Mouse (Mus musculus) forebrain, embryonic 14.5 days (tissue): ENCODE results near the gene Olfr1497. TPM values are rescaled to one million over a fixed set of nuclear protein-coding genes. Genes with fewer than 3 reads are reported as not detected.

ENCODE experiments used
- ATAC-seq: fragments of 200-750 bp; cut with Nextera tagmentation; 2 replicates; pipeline ENCODE4 v1.8.0; 2017; ENCODE audit warnings: mild to moderate bottlenecking, moderate library complexity
- DNase-seq: peaks from one replicate; pipeline ENCODE4 v3.0.0-alpha.2; 2015; ENCODE audit warnings: low spot score
- H3K27ac ChIP-seq: fragments of 300-500 bp; sonication (generic); 2 replicates; pipeline ENCODE4 v1.5.1; 2014; ENCODE audit warnings: low read depth, mild to moderate bottlenecking, control low read depth, low read length, moderate library complexity
- H3K27me3 ChIP-seq: fragments of 300-500 bp; sonication (generic); replicated peaks from 2 replicates; pipeline ENCODE4 v1.6.1; 2014; ENCODE audit warnings: low read length, control low read depth, mixed read lengths; ENCODE audit not compliant: control insufficient read depth, insufficient read depth
- H3K36me3 ChIP-seq: fragments of 300-500 bp; sonication (generic); 2 replicates; pipeline ENCODE4 v1.6.1; 2014; ENCODE audit warnings: low read length, control low read depth; ENCODE audit not compliant: control insufficient read depth, insufficient read depth
- H3K4me1 ChIP-seq: fragments of 300-500 bp; sonication (generic); 2 replicates; pipeline ENCODE4 v1.6.1; 2014; ENCODE audit warnings: antibody characterized with exemption, low read length, control low read depth; ENCODE audit not compliant: control insufficient read depth, insufficient read depth
- H3K4me2 ChIP-seq: fragments of 300-500 bp; sonication (generic); 2 replicates; pipeline ENCODE4 v1.6.1; 2014; ENCODE audit warnings: mild to moderate bottlenecking, control low read depth, low read length
- H3K4me3 ChIP-seq: fragments of 300-500 bp; sonication (generic); 2 replicates; pipeline ENCODE4 v1.5.1; 2014; ENCODE audit warnings: low read depth, low read length, control low read depth
- H3K9ac ChIP-seq: fragments of 300-500 bp; sonication (generic); 2 replicates; pipeline ENCODE4 v1.6.1; 2014; ENCODE audit warnings: mild to moderate bottlenecking, low read length, control low read depth, moderate library complexity
- H3K9me3 ChIP-seq: fragments of 300-500 bp; sonication (generic); replicated peaks from 2 replicates; pipeline ENCODE4 v1.6.1; 2016; ENCODE audit warnings: low read length, control low read depth, mixed read lengths; ENCODE audit not compliant: control insufficient read depth
- WGBS: fragments of 180-500 bp; shearing (Covaris S2); extraction: QIAGEN DNeasy Blood & Tissue Kit; methylation state at CpG from one replicate; pipeline ENCODE4 v1.1.7; 2014; 5-methylcytosine and 5-hydroxymethylcytosine counted together
- polyA plus RNA-seq: library from polyadenylated mRNA; unstranded; fragments of >200 nt; fragmentation: Nextera tagmentation; extraction: Ambion mirVana; gene quantifications from 2 replicates; pipeline ENCODE4 v1.2.1, GENCODE M21; 2014

The Olfr1497 gene
- polyA plus RNA-seq, 1 experiment from 2014 or later: not detected

- H3K36me3 ChIP-seq: no peaks in the 10 kb centered on the region
- no peak for DNase-seq
- 94% methylated on average over 9 of the region's 9 CpGs for WGBS
- H3K4me3 ChIP-seq: no peak overlapping the region
- H3K4me2 ChIP-seq: no peak overlapping the region
- no peaks in the 10 kb centered on the region for H3K27me3 ChIP-seq
- no peak overlapping the region for H3K9ac ChIP-seq
- no peak for ATAC-seq
- H3K9me3 ChIP-seq: no peaks in the 10 kb centered on the region
- H3K27ac ChIP-seq: no peak overlapping the region
- no peaks in the 10 kb centered on the region for H3K4me1 ChIP-seq
Measured at GRCm38 (mm10) chr19:13768565-13769276, 29.3 kb downstream of the Olfr1497 start.

GRCm38 (mm10) chr19:13764306-13764705 lies 33.7 kb downstream of the Olfr1497 start, which contains the start of gene Olfr1495:
Olfr1495 (plus strand) TSS chr19:13764606.
- WGBS: 78% methylated on average over 3 of the region's 3 CpGs
- DNase-seq (no peak), ATAC-seq (no peak)
- Histone ChIP-seq H3K4me1 (no peaks in the 10 kb centered on the region), H3K4me3 (no peak within 1 kb of the TSS), H3K27ac (no peak within 1 kb of the TSS), H3K9me3 (no peaks in the 10 kb centered on the region), H3K36me3 (no peaks in the 10 kb centered on the region), H3K27me3 (no peaks in the 10 kb centered on the region), H3K9ac (no peak within 1 kb of the TSS), H3K4me2 (no peak within 1 kb of the TSS)

- ATAC-seq (no peak), DNase-seq (no peak)
- H3K4me1 ChIP-seq: no peaks in the 10 kb centered on the region
- WGBS: 89% methylated on average over 1 of the region's 1 CpGs
- H3K9ac ChIP-seq: no peak overlapping the region
- H3K36me3 ChIP-seq: no peaks in the 10 kb centered on the region
- H3K27ac ChIP-seq: no peak overlapping the region
- H3K9me3 ChIP-seq: no peaks in the 10 kb centered on the region
- H3K4me3 ChIP-seq: no peak overlapping the region
- no peak overlapping the region for H3K4me2 ChIP-seq
- H3K27me3 ChIP-seq: no peaks in the 10 kb centered on the region
Measured at GRCm38 (mm10) chr19:13749366-13749765, 48.6 kb downstream of the Olfr1497 start.

Other genes with a start within 250 kb of the Olfr1497 start
- not detected in 2 replicates for gene Olfr1484, start 214.7 kb downstream of the Olfr1497 start, polyA plus RNA-seq
- not detected in 2 replicates for gene Olfr1487, start 180.8 kb downstream of the Olfr1497 start, polyA plus RNA-seq
- not detected in 2 replicates for gene Olfr1489, start 166.6 kb downstream of the Olfr1497 start, polyA plus RNA-seq
- not detected in 2 replicates for gene Olfr1490, start 147.1 kb downstream of the Olfr1497 start, polyA plus RNA-seq
- gene Olfr1491, start 100.9 kb downstream of the Olfr1497 start, polyA plus RNA-seq: not detected in 2 replicates
- not detected in 2 replicates for gene Olfr1493-ps1, start 74.9 kb downstream of the Olfr1497 start, polyA plus RNA-seq
- gene Olfr1494, start 58.5 kb downstream of the Olfr1497 start, polyA plus RNA-seq: not detected in 2 replicates
- not detected in 2 replicates for gene Olfr1495, start 33.6 kb downstream of the Olfr1497 start, polyA plus RNA-seq
- not detected in 2 replicates for gene Olfr1496, start 20.3 kb downstream of the Olfr1497 start, polyA plus RNA-seq
- gene Olfr1499, start 21.2 kb upstream of the Olfr1497 start, polyA plus RNA-seq: not detected in 2 replicates
- gene Olfr1500, start 32.3 kb upstream of the Olfr1497 start, polyA plus RNA-seq: not detected in 2 replicates
- gene Olfr1501, start 52.5 kb upstream of the Olfr1497 start, polyA plus RNA-seq: not detected in 2 replicates
- gene Olfr1502, start 63.6 kb upstream of the Olfr1497 start, polyA plus RNA-seq: not detected in 2 replicates
- not detected in 2 replicates for gene Olfr1504, start 99.7 kb upstream of the Olfr1497 start, polyA plus RNA-seq
- gene Olfr1505, start 115.3 kb upstream of the Olfr1497 start, polyA plus RNA-seq: not detected in 2 replicates